Mouse (Mus musculus) liver, embryonic 14.5 days (tissue): ENCODE data around the gene Mmp9. TPM values are rescaled to one million over a fixed set of nuclear protein-coding genes. Genes with fewer than 3 reads are reported as not detected.

ENCODE experiments used
- ATAC-seq: fragments of 200-750 bp; cut with Nextera tagmentation; 2 replicates; pipeline ENCODE4 v1.8.0; 2017; ENCODE audit warnings: moderate number of reproducible peaks, mild to moderate bottlenecking, moderate library complexity; ENCODE audit not compliant: insufficient read depth
- DNase-seq, 3 experiments: peaks; one replicate each; pipeline ENCODE4 v3.0.0-alpha.2; 2012 to 2013; ENCODE audit warnings: low read depth in 3 of 3, low spot score in 3 of 3
- H3K27ac ChIP-seq: fragments of 300-500 bp; sonication (generic); 2 replicates; pipeline ENCODE4 v1.5.1; 2014; ENCODE audit warnings: moderate library complexity, mild to moderate bottlenecking, control low read depth, inconsistent platforms
- H3K27me3 ChIP-seq: fragments of 300-500 bp; sonication (generic); 2 replicates; pipeline ENCODE4 v1.6.1; 2014; ENCODE audit warnings: mild to moderate bottlenecking, low read length, moderate library complexity; ENCODE audit not compliant: control insufficient read depth, insufficient read depth
- H3K36me3 ChIP-seq: fragments of 300-500 bp; sonication (generic); replicated peaks from 2 replicates; pipeline ENCODE4 v1.6.1; 2014; ENCODE audit warnings: low read depth; ENCODE audit not compliant: control insufficient read depth, insufficient read depth
- H3K4me1 ChIP-seq, 2 experiments: fragments of 200-500 bp in 1 of 2; fragments of 300-500 bp in 1 of 2; sonication (generic) in 1 of 2; replicated peaks; 2 replicates each; pipeline ENCODE4 v1.6.1; 2012 to 2014; ENCODE audit warnings: antibody characterized with exemption in 1 of 2, inconsistent platforms in 1 of 2, low read length in 1 of 2; ENCODE audit not compliant: control insufficient read depth in 2 of 2, insufficient read depth in 2 of 2
- H3K4me2 ChIP-seq: fragments of 300-500 bp; sonication (generic); 2 replicates; pipeline ENCODE4 v1.6.1; 2014; ENCODE audit warnings: low read depth, mild to moderate bottlenecking, control low read depth, moderate library complexity
- H3K4me3 ChIP-seq, 2 experiments: fragments of 200-500 bp in 1 of 2; fragments of 300-500 bp in 1 of 2; sonication (generic) in 1 of 2; 2 replicates each; pipeline ENCODE4 v1.5.1; 2012 to 2014; ENCODE audit warnings: low read depth in 2 of 2, low read length in 2 of 2, mild to moderate bottlenecking in 2 of 2, control low read depth in 1 of 2, inconsistent platforms in 1 of 2, moderate library complexity in 1 of 2; ENCODE audit not compliant: insufficient read depth in 1 of 2
- H3K9ac ChIP-seq: fragments of 300-500 bp; sonication (generic); replicated peaks from 2 replicates; pipeline ENCODE4 v1.6.1; 2014; ENCODE audit warnings: mild to moderate bottlenecking, control low read depth, moderate library complexity
- H3K9me3 ChIP-seq: fragments of 300-500 bp; sonication (generic); 2 replicates; pipeline ENCODE4 v1.6.1; 2016; ENCODE audit warnings: low read length, mixed read lengths; ENCODE audit not compliant: control insufficient read depth
- CTCF ChIP-seq: IDR thresholded peaks from 2 replicates; pipeline ENCODE4 v1.5.1; 2016; ENCODE audit warnings: antibody characterized with exemption, low read depth, control low read depth
- EP300 ChIP-seq: IDR thresholded peaks from 2 replicates; pipeline ENCODE4 v1.6.1; 2016; ENCODE audit warnings: antibody characterized with exemption, low read depth
- WGBS: fragments of 180-500 bp; shearing (Covaris S2); extraction: QIAGEN DNeasy Blood & Tissue Kit; methylation state at CpG from one replicate; pipeline ENCODE4 v1.1.7; 2014; ENCODE audit not compliant: insufficient replicate concordance; 5-methylcytosine and 5-hydroxymethylcytosine counted together
- polyA plus RNA-seq, 2 experiments: library from polyadenylated mRNA; depleted of rRNA in 1 of 2; stranded (reverse) in 1 of 2; unstranded in 1 of 2; fragments of >200 nt; fragmentation: Nextera tagmentation in 1 of 2; extraction: Ambion mirVana in 1 of 2; gene quantifications; 2 replicates each; pipeline versions ENCODE4 v1.2.1 to v1.2.3; 2012 to 2014

Mmp9 gene
- polyA plus RNA-seq, 2 experiments: 0.97 to 1.2 TPM

DNA sequence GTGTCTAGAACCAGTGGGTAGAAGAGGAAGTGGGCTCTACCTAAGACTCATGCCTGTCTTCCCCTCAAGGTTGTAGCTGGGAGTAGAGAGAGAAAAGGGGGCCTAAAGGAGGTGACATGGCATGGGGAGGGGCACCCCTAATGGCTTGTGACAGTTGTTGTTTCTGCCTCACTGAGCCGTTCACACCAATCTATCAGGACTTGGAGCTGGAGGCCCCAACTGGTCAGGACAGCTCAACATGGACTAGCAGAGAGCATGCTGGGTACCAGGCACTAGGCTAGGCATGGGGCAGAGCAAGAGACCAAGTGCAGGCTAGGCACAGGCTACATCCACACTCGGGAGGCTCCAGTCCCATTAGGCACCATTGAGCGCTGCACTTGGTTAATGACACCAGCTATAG is 50.5 kb downstream of the Mmp9 start:
- H3K9ac ChIP-seq: no peak overlapping the region
- DNase-seq: no peak
- 66% methylated on average over 3 of the region's 3 CpGs for WGBS
- no peak overlapping the region for H3K4me3 ChIP-seq
- H3K27ac ChIP-seq: no peak overlapping the region
- H3K36me3 ChIP-seq: no peaks in the 10 kb centered on the region
- H3K27me3 ChIP-seq: no peaks in the 10 kb centered on the region; the same call in 1 of the 2 replicates
- H3K9me3 ChIP-seq: no peaks in the 10 kb centered on the region
- H3K4me1 ChIP-seq: no peaks in the 10 kb centered on the region
- TF ChIP-seq CTCF: no peak
- no peak for TF ChIP-seq EP300
- no peak for ATAC-seq
- H3K4me2 ChIP-seq: no peak overlapping the region

DNA sequence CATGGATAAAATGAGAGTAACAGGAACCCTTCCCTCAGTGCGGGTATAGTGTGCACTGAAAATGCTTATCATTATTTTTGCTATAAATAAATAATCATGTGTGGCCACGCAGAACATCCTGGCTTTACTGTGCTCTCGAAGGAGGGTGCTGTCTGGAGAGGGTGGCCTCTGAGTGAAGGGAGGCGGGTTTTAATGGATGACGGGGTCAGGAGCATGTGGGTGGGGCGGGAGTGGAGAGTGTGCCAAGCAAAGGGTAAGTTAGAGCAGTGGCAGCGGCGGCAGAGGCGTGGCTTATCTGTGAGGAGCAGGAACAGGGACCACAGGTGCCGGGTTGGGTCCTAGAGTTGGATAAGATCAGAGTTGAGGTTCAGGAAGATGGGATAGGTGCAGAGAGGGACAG is 51.2 kb downstream of the Mmp9 start:
- Histone ChIP-seq H3K27ac (no peak overlapping the region), H3K9me3 (no peaks in the 10 kb centered on the region), H3K36me3 (no peaks in the 10 kb centered on the region), H3K27me3 (peaks cover 3% of the 10 kb centered on the region), H3K9ac (no peak overlapping the region), H3K4me3 (no peak overlapping the region), H3K4me1 (no peaks in the 10 kb centered on the region), H3K4me2 (no peak overlapping the region)
- DNase-seq (no peak), ATAC-seq (no peak)
- 26% methylated on average over 10 of the region's 10 CpGs for WGBS
- TF ChIP-seq CTCF (no peak), EP300 (no peak)

DNA sequence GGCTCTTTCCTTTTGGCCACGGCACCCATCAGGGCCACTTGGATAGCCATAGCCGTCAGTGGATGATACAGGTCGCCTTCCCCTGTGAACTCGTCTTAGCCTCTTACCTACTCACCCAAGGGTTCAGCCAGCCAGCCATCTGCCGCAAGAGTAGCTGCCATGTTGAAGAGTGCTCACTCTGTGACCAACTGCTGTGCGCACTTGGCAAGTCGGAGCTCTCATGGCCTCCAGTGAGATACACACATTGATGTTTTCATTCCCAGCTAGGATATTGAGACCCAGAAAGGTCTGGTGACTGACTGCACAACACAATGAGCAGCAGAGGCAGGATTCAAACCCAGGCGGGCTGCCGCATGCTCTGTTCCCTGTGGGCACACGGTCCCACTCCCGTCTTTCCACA is 53.6 kb downstream of the Mmp9 start:
- H3K4me1 ChIP-seq: no peaks in the 10 kb centered on the region
- H3K36me3 ChIP-seq: no peaks in the 10 kb centered on the region
- H3K27me3 ChIP-seq: peaks cover 24% of the 10 kb centered on the region
- H3K9ac ChIP-seq: no peak overlapping the region
- no peaks in the 10 kb centered on the region for H3K9me3 ChIP-seq
- no peak overlapping the region for H3K4me3 ChIP-seq
- no peak for TF ChIP-seq EP300
- no peak for TF ChIP-seq CTCF
- 77% methylated on average over 11 of the region's 11 CpGs for WGBS
- H3K4me2 ChIP-seq: no peak overlapping the region
- ATAC-seq: no peak
- no peak for DNase-seq
- H3K27ac ChIP-seq: no peak overlapping the region

DNA sequence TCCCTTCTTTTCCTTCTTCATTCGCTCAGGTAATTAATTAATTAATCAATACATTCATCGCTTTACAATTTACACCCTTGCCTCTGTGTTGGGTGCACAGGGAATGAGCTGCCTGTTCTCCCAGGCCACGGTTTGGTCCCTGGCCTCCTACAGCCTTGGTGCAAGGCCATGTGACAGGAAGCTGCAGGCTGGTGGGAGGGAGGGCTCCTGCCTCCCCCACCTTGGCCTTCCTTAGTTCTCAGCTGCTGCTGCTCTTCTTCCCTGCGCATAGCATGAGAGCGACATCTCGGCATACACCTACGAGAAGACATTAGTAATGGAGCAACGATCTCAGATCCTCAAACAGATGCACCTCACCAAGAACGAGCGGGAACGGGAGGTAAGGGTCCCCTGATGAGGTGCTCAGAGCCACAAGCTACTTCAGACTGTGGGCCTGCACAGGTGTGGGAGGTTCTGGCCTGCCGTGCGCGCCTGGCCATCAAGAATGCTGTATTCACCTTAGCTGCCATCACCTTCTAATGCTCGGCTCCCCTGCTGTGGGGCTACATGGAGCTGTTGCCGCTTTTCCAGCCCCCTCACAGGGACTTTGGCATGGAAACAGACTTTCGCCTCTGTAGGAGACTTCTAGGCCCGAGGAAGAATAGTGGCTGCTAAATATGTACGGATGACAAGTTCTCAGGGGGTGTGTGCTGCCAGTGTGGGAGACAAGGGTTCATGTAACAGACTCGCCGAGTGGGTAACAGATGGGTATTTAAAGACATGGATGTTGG is 54.3 kb downstream of the Mmp9 start:
- no peak for DNase-seq
- Histone ChIP-seq H3K27me3 (peaks cover 24% of the 10 kb centered on the region), H3K4me1 (no peaks in the 10 kb centered on the region), H3K4me3 (no peak overlapping the region), H3K9me3 (no peaks in the 10 kb centered on the region), H3K36me3 (no peaks in the 10 kb centered on the region), H3K4me2 (no peak overlapping the region), H3K9ac (no peak overlapping the region), H3K27ac (no peak overlapping the region)
- TF ChIP-seq CTCF: no peak
- no peak for TF ChIP-seq EP300
- WGBS: 53% methylated on average over 21 of the region's 21 CpGs
- no peak for ATAC-seq

DNA sequence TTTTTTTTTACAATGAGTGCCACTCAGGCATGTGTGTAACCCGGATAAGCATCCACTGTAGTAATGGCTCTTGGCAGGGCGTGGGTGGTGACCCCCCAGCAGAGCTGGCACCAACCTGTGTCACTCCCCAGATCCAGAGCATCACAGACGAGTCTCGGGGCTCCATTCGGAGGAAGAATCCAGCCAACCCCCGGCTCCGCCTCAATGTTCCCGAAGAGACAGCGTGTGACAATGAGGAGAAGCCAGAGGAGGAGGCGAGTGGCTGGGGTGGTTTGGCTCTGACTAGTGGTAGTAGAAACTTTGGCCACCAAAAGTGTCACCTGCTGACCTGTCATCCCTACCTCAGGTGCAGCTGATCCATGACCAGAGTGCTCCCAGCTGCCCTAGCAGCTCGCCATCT is 55.4 kb downstream of the Mmp9 start:
- no peaks in the 10 kb centered on the region for H3K9me3 ChIP-seq
- no peaks in the 10 kb centered on the region for H3K36me3 ChIP-seq
- ATAC-seq (no peak), DNase-seq (no peak)
- no peaks in the 10 kb centered on the region for H3K4me1 ChIP-seq
- no peak overlapping the region for H3K9ac ChIP-seq
- peaks cover 24% of the 10 kb centered on the region for H3K27me3 ChIP-seq
- TF ChIP-seq CTCF (no peak), EP300 (no peak)
- H3K27ac ChIP-seq: no peak overlapping the region
- H3K4me2 ChIP-seq: no peak overlapping the region
- no peak overlapping the region for H3K4me3 ChIP-seq
- 67% methylated on average over 11 of the region's 11 CpGs for WGBS
